Mouse (Mus musculus): ENCODE data around the gene Gm12185. TPM values are rescaled to one million over a fixed set of nuclear protein-coding genes. Genes with fewer than 3 reads are reported as not detected.
"Not testable (repeated sequence)": the region's sequence is repeated elsewhere in the genome, so short reads cannot be mapped to it uniquely, and the experiment has no call there.

Gm12185 gene
- polyA plus RNA-seq, 1 experiment from 2014 or later: not detected

- H3K9me3 ChIP-seq (replicated peaks; ENCODE audit: control insufficient read depth, low read length): no peaks in the 10 kb centered on the region
- no peaks in the 10 kb centered on the region for H3K36me3 ChIP-seq (replicated peaks; ENCODE audit: control insufficient read depth, insufficient read depth, low read depth, low read length)
- no peak for ATAC-seq (replicated peaks; ENCODE audit: insufficient number of reproducible peaks, low FRiP score, low TSS enrichment, low read depth)
- 54% methylated on average over 1 of the region's 1 CpGs for WGBS
- no peak for DNase-seq (ENCODE audit: low spot score)
- H3K27ac ChIP-seq (replicated peaks; ENCODE audit: low read depth, low read length): no peak overlapping the region
- H3K4me2 ChIP-seq (ENCODE audit: low read depth, low read length): no peak overlapping the region
- H3K27me3 ChIP-seq (ENCODE audit: control insufficient read depth, insufficient read depth, low read length): no peaks in the 10 kb centered on the region
- no peaks in the 10 kb centered on the region for H3K4me1 ChIP-seq (ENCODE audit: control insufficient read depth, insufficient read depth, low read length)
- no peak overlapping the region for H3K4me3 ChIP-seq (ENCODE audit: low read depth, low read length)
- H3K9ac ChIP-seq (replicated peaks; ENCODE audit: low read length): no peak overlapping the region
Observed at GRCm38 (mm10) chr11:48908459-48908858, 83.6 kb downstream of the Gm12185 start.

- DNase-seq (ENCODE audit: low spot score) (no peak), ATAC-seq (replicated peaks; ENCODE audit: insufficient number of reproducible peaks, low FRiP score, low TSS enrichment, low read depth) (no peak)
- Histone ChIP-seq H3K4me3 (ENCODE audit: low read depth, low read length) (no peak within 1 kb of the TSS), H3K4me2 (ENCODE audit: low read depth, low read length) (no peak within 1 kb of the TSS), H3K9me3 (replicated peaks; ENCODE audit: control insufficient read depth, low read length) (no peaks in the 10 kb centered on the region), H3K27me3 (ENCODE audit: control insufficient read depth, insufficient read depth, low read length) (no peaks in the 10 kb centered on the region), H3K36me3 (replicated peaks; ENCODE audit: control insufficient read depth, insufficient read depth, low read depth, low read length) (no peaks in the 10 kb centered on the region), H3K9ac (replicated peaks; ENCODE audit: low read length) (no peak within 1 kb of the TSS), H3K27ac (replicated peaks; ENCODE audit: low read depth, low read length) (no peak within 1 kb of the TSS), H3K4me1 (ENCODE audit: control insufficient read depth, insufficient read depth, low read length) (no peaks in the 10 kb centered on the region)
- WGBS: 83% methylated on average over 2 of the region's 2 CpGs
Observed at GRCm38 (mm10) chr11:48902021-48902420, 90.0 kb downstream of the Gm12185 start, which contains the start of gene Gm5431. TSS of gene Gm5431 (minus strand) at chr11:48902214.

- 89% methylated on average over 1 of the region's 1 CpGs for WGBS
- not testable (repeated sequence) for DNase-seq (ENCODE audit: low spot score); H3K4me2 ChIP-seq (ENCODE audit: low read depth, low read length); H3K4me3 ChIP-seq (ENCODE audit: low read depth, low read length); H3K36me3 ChIP-seq (replicated peaks; ENCODE audit: control insufficient read depth, insufficient read depth, low read depth, low read length); H3K27ac ChIP-seq (replicated peaks; ENCODE audit: low read depth, low read length); H3K9ac ChIP-seq (replicated peaks; ENCODE audit: low read length); H3K4me1 ChIP-seq (ENCODE audit: control insufficient read depth, insufficient read depth, low read length); H3K9me3 ChIP-seq (replicated peaks; ENCODE audit: control insufficient read depth, low read length); H3K27me3 ChIP-seq (ENCODE audit: control insufficient read depth, insufficient read depth, low read length); ATAC-seq (replicated peaks; ENCODE audit: insufficient number of reproducible peaks, low FRiP score, low TSS enrichment, low read depth)
Observed at GRCm38 (mm10) chr11:48901567-48901930, 90.5 kb downstream of the Gm12185 start.

GRCm38 (mm10) chr11:48900654-48901566, 91.1 kb downstream of the Gm12185 start:
- not testable (repeated sequence) for H3K4me2 ChIP-seq (ENCODE audit: low read depth, low read length); H3K27ac ChIP-seq (replicated peaks; ENCODE audit: low read depth, low read length); DNase-seq (ENCODE audit: low spot score); H3K9ac ChIP-seq (replicated peaks; ENCODE audit: low read length); ATAC-seq (replicated peaks; ENCODE audit: insufficient number of reproducible peaks, low FRiP score, low TSS enrichment, low read depth); H3K9me3 ChIP-seq (replicated peaks; ENCODE audit: control insufficient read depth, low read length); H3K36me3 ChIP-seq (replicated peaks; ENCODE audit: control insufficient read depth, insufficient read depth, low read depth, low read length); H3K4me1 ChIP-seq (ENCODE audit: control insufficient read depth, insufficient read depth, low read length); H3K27me3 ChIP-seq (ENCODE audit: control insufficient read depth, insufficient read depth, low read length); H3K4me3 ChIP-seq (ENCODE audit: low read depth, low read length)
- 76% methylated on average over 6 of the region's 6 CpGs for WGBS

GRCm38 (mm10) chr11:48898812-48899431, 93.1 kb downstream of the Gm12185 start:
- Histone ChIP-seq H3K9me3 (replicated peaks; ENCODE audit: control insufficient read depth, low read length) (no peaks in the 10 kb centered on the region), H3K27me3 (ENCODE audit: control insufficient read depth, insufficient read depth, low read length) (no peaks in the 10 kb centered on the region), H3K27ac (replicated peaks; ENCODE audit: low read depth, low read length) (no peak overlapping the region), H3K4me2 (ENCODE audit: low read depth, low read length) (no peak overlapping the region), H3K4me1 (ENCODE audit: control insufficient read depth, insufficient read depth, low read length) (no peaks in the 10 kb centered on the region), H3K9ac (replicated peaks; ENCODE audit: low read length) (no peak overlapping the region), H3K4me3 (ENCODE audit: low read depth, low read length) (no peak overlapping the region), H3K36me3 (replicated peaks; ENCODE audit: control insufficient read depth, insufficient read depth, low read depth, low read length) (no peaks in the 10 kb centered on the region)
- 78% methylated on average over 2 of the region's 2 CpGs for WGBS
- ATAC-seq (replicated peaks; ENCODE audit: insufficient number of reproducible peaks, low FRiP score, low TSS enrichment, low read depth): no peak
- no peak for DNase-seq (ENCODE audit: low spot score)

- H3K4me2 ChIP-seq (ENCODE audit: low read depth, low read length): no peak overlapping the region
- H3K9me3 ChIP-seq (replicated peaks; ENCODE audit: control insufficient read depth, low read length): no peaks in the 10 kb centered on the region
- H3K4me1 ChIP-seq (ENCODE audit: control insufficient read depth, insufficient read depth, low read length): no peaks in the 10 kb centered on the region
- H3K4me3 ChIP-seq (ENCODE audit: low read depth, low read length): no peak overlapping the region
- ATAC-seq (replicated peaks; ENCODE audit: insufficient number of reproducible peaks, low FRiP score, low TSS enrichment, low read depth) (no peak), DNase-seq (ENCODE audit: low spot score) (no peak)
- no peaks in the 10 kb centered on the region for H3K27me3 ChIP-seq (ENCODE audit: control insufficient read depth, insufficient read depth, low read length)
- H3K36me3 ChIP-seq (replicated peaks; ENCODE audit: control insufficient read depth, insufficient read depth, low read depth, low read length): no peaks in the 10 kb centered on the region
- H3K27ac ChIP-seq (replicated peaks; ENCODE audit: low read depth, low read length): no peak overlapping the region
- H3K9ac ChIP-seq (replicated peaks; ENCODE audit: low read length): no peak overlapping the region
- 78% methylated on average over 1 of the region's 1 CpGs for WGBS
Observed at GRCm38 (mm10) chr11:48876680-48877079, 115.3 kb downstream of the Gm12185 start.

- not testable (repeated sequence) for H3K27ac ChIP-seq (replicated peaks; ENCODE audit: low read depth, low read length); DNase-seq (ENCODE audit: low spot score); H3K4me3 ChIP-seq (ENCODE audit: low read depth, low read length); H3K4me1 ChIP-seq (ENCODE audit: control insufficient read depth, insufficient read depth, low read length); H3K4me2 ChIP-seq (ENCODE audit: low read depth, low read length); H3K36me3 ChIP-seq (replicated peaks; ENCODE audit: control insufficient read depth, insufficient read depth, low read depth, low read length); ATAC-seq (replicated peaks; ENCODE audit: insufficient number of reproducible peaks, low FRiP score, low TSS enrichment, low read depth); H3K9ac ChIP-seq (replicated peaks; ENCODE audit: low read length); H3K27me3 ChIP-seq (ENCODE audit: control insufficient read depth, insufficient read depth, low read length); H3K9me3 ChIP-seq (replicated peaks; ENCODE audit: control insufficient read depth, low read length)
- 67% methylated on average over 1 of the region's 1 CpGs for WGBS
Observed at GRCm38 (mm10) chr11:48875343-48875837, 116.6 kb downstream of the Gm12185 start.

- H3K4me1 ChIP-seq (ENCODE audit: control insufficient read depth, insufficient read depth, low read length): no peaks in the 10 kb centered on the region
- ATAC-seq (replicated peaks; ENCODE audit: insufficient number of reproducible peaks, low FRiP score, low TSS enrichment, low read depth): no peak
- no peaks in the 10 kb centered on the region for H3K27me3 ChIP-seq (ENCODE audit: control insufficient read depth, insufficient read depth, low read length)
- no peaks in the 10 kb centered on the region for H3K36me3 ChIP-seq (replicated peaks; ENCODE audit: control insufficient read depth, insufficient read depth, low read depth, low read length)
- 2% methylated on average over 4 of the region's 4 CpGs for WGBS
- no peak overlapping the region for H3K4me3 ChIP-seq (ENCODE audit: low read depth, low read length)
- H3K9ac ChIP-seq (replicated peaks; ENCODE audit: low read length): no peak overlapping the region
- H3K4me2 ChIP-seq (ENCODE audit: low read depth, low read length): no peak overlapping the region
- no peaks in the 10 kb centered on the region for H3K9me3 ChIP-seq (replicated peaks; ENCODE audit: control insufficient read depth, low read length)
- peak; percentile 72 for DNase-seq (ENCODE audit: low spot score)
- no peak overlapping the region for H3K27ac ChIP-seq (replicated peaks; ENCODE audit: low read depth, low read length)
Observed at GRCm38 (mm10) chr11:48874465-48874864, 117.6 kb downstream of the Gm12185 start.
